Mouse (Mus musculus): ENCODE results near the gene Supt4a. TPM values are rescaled to one million over a fixed set of nuclear protein-coding genes. Genes with fewer than 3 reads are reported as not detected.

Supt4a gene
- polyA plus RNA-seq, 1 experiment from 2014 or later: 177 TPM

GRCm38 (mm10) chr11:87708979-87709378 is 28.4 kb upstream of the Supt4a start:
- no peaks in the 10 kb centered on the region for H3K9me3 ChIP-seq (replicated peaks)
- no peaks in the 10 kb centered on the region for H3K36me3 ChIP-seq (ENCODE audit: poor library complexity, severe bottlenecking)
- no peak for ATAC-seq
- no peak overlapping the region for H3K27ac ChIP-seq
- no peak overlapping the region for H3K9ac ChIP-seq
- H3K4me1 ChIP-seq: peaks cover 12% of the 10 kb centered on the region
- 83% methylated on average over 5 of the region's 5 CpGs for WGBS
- H3K4me3 ChIP-seq: no peak overlapping the region
- peaks cover 16% of the 10 kb centered on the region for H3K27me3 ChIP-seq
- H3K4me2 ChIP-seq: no peak overlapping the region

GRCm38 (mm10) chr11:87709513-87710261 is 27.7 kb upstream of the Supt4a start:
- peaks cover 16% of the 10 kb centered on the region for H3K27me3 ChIP-seq
- peaks cover 12% of the 10 kb centered on the region for H3K4me1 ChIP-seq
- peak overlapping the region; percentile 54 for H3K4me2 ChIP-seq
- H3K4me3 ChIP-seq: peak overlapping the region; percentile 25
- ATAC-seq: no peak
- H3K36me3 ChIP-seq (ENCODE audit: poor library complexity, severe bottlenecking): no peaks in the 10 kb centered on the region
- 11% methylated on average over 21 of the region's 21 CpGs for WGBS
- H3K27ac ChIP-seq: no peak overlapping the region
- no peak overlapping the region for H3K9ac ChIP-seq
- H3K9me3 ChIP-seq (replicated peaks): no peaks in the 10 kb centered on the region

- Histone ChIP-seq H3K36me3 (ENCODE audit: poor library complexity, severe bottlenecking) (no peaks in the 10 kb centered on the region), H3K9ac (no peak overlapping the region), H3K9me3 (replicated peaks) (no peaks in the 10 kb centered on the region), H3K27me3 (peaks cover 16% of the 10 kb centered on the region), H3K4me1 (peaks cover 12% of the 10 kb centered on the region), H3K27ac (no peak overlapping the region), H3K4me2 (peak overlapping the region; percentile 54), H3K4me3 (peak overlapping the region; percentile 25)
- no peak for ATAC-seq
- 54% methylated on average over 7 of the region's 7 CpGs for WGBS
These were observed 27.1 kb upstream of the Supt4a start for GRCm38 (mm10) chr11:87710262-87710615.

GRCm38 (mm10) chr11:87712188-87712587 is 25.2 kb upstream of the Supt4a start:
- no peaks in the 10 kb centered on the region for H3K36me3 ChIP-seq (ENCODE audit: poor library complexity, severe bottlenecking)
- peaks cover 12% of the 10 kb centered on the region for H3K4me1 ChIP-seq
- no peak overlapping the region for H3K27ac ChIP-seq
- no peak for ATAC-seq
- no peaks in the 10 kb centered on the region for H3K9me3 ChIP-seq (replicated peaks)
- no peak overlapping the region for H3K4me3 ChIP-seq
- 84% methylated on average over 4 of the region's 4 CpGs for WGBS
- H3K4me2 ChIP-seq: no peak overlapping the region
- peaks cover 16% of the 10 kb centered on the region for H3K27me3 ChIP-seq
- no peak overlapping the region for H3K9ac ChIP-seq

- no peaks in the 10 kb centered on the region for H3K9me3 ChIP-seq (replicated peaks)
- H3K36me3 ChIP-seq (ENCODE audit: poor library complexity, severe bottlenecking): no peaks in the 10 kb centered on the region
- no peak overlapping the region for H3K9ac ChIP-seq
- H3K4me2 ChIP-seq: no peak overlapping the region
- H3K4me1 ChIP-seq: no peaks in the 10 kb centered on the region
- H3K4me3 ChIP-seq: no peak overlapping the region
- no peak overlapping the region for H3K27ac ChIP-seq
- ATAC-seq: no peak
- H3K27me3 ChIP-seq: no peaks in the 10 kb centered on the region
- WGBS: 79% methylated on average over 4 of the region's 4 CpGs
These were observed 21.4 kb upstream of the Supt4a start for GRCm38 (mm10) chr11:87715999-87716398.

- H3K9ac ChIP-seq: peak overlapping the region; percentile 21; the same call in 1 of the 2 replicates
- no peaks in the 10 kb centered on the region for H3K27me3 ChIP-seq
- no peak overlapping the region for H3K4me3 ChIP-seq
- no peaks in the 10 kb centered on the region for H3K4me1 ChIP-seq
- no peaks in the 10 kb centered on the region for H3K36me3 ChIP-seq (ENCODE audit: poor library complexity, severe bottlenecking)
- no peak overlapping the region for H3K4me2 ChIP-seq
- WGBS: 63% methylated on average over 7 of the region's 7 CpGs
- H3K27ac ChIP-seq: no peak overlapping the region
- ATAC-seq: no peak
- no peaks in the 10 kb centered on the region for H3K9me3 ChIP-seq (replicated peaks)
These were observed 17.8 kb upstream of the Supt4a start for GRCm38 (mm10) chr11:87719526-87719925.

GRCm38 (mm10) chr11:87720324-87720723 is 17.0 kb upstream of the Supt4a start:
- Histone ChIP-seq H3K36me3 (ENCODE audit: poor library complexity, severe bottlenecking) (no peaks in the 10 kb centered on the region), H3K27me3 (no peaks in the 10 kb centered on the region), H3K4me3 (no peak overlapping the region), H3K9ac (no peak overlapping the region), H3K27ac (no peak overlapping the region), H3K4me2 (no peak overlapping the region), H3K9me3 (replicated peaks) (no peaks in the 10 kb centered on the region), H3K4me1 (no peaks in the 10 kb centered on the region)
- 44% methylated on average over 9 of the region's 9 CpGs for WGBS
- ATAC-seq: no peak

GRCm38 (mm10) chr11:87720839-87721238 is 16.5 kb upstream of the Supt4a start:
- Histone ChIP-seq H3K9me3 (replicated peaks) (no peaks in the 10 kb centered on the region), H3K9ac (no peak overlapping the region), H3K27ac (no peak overlapping the region), H3K4me2 (no peak overlapping the region), H3K4me3 (no peak overlapping the region), H3K27me3 (no peaks in the 10 kb centered on the region), H3K36me3 (ENCODE audit: poor library complexity, severe bottlenecking) (no peaks in the 10 kb centered on the region), H3K4me1 (peaks cover 4% of the 10 kb centered on the region)
- WGBS: 84% methylated on average over 9 of the region's 9 CpGs
- ATAC-seq: no peak

GRCm38 (mm10) chr11:87722168-87722567 is 15.2 kb upstream of the Supt4a start:
- no peak overlapping the region for H3K9ac ChIP-seq
- H3K4me2 ChIP-seq: no peak overlapping the region
- no peaks in the 10 kb centered on the region for H3K27me3 ChIP-seq
- no peak for ATAC-seq
- H3K9me3 ChIP-seq (replicated peaks): no peaks in the 10 kb centered on the region
- 87% methylated on average over 3 of the region's 3 CpGs for WGBS
- H3K4me1 ChIP-seq: peaks cover 12% of the 10 kb centered on the region
- H3K4me3 ChIP-seq: no peak overlapping the region
- no peaks in the 10 kb centered on the region for H3K36me3 ChIP-seq (ENCODE audit: poor library complexity, severe bottlenecking)
- H3K27ac ChIP-seq: no peak overlapping the region

- Histone ChIP-seq H3K4me1 (peaks cover 12% of the 10 kb centered on the region), H3K36me3 (ENCODE audit: poor library complexity, severe bottlenecking) (no peaks in the 10 kb centered on the region), H3K4me3 (no peak overlapping the region), H3K27ac (no peak overlapping the region), H3K27me3 (no peaks in the 10 kb centered on the region), H3K4me2 (no peak overlapping the region), H3K9ac (no peak overlapping the region), H3K9me3 (replicated peaks) (no peaks in the 10 kb centered on the region)
- ATAC-seq: no peak
- WGBS: 83% methylated on average over 4 of the region's 4 CpGs
These were observed 14.5 kb upstream of the Supt4a start for GRCm38 (mm10) chr11:87722891-87723290.

GRCm38 (mm10) chr11:87725515-87725914 is 11.8 kb upstream of the Supt4a start:
- H3K9me3 ChIP-seq (replicated peaks): no peaks in the 10 kb centered on the region
- peak overlapping the region; percentile 45; the same call in 1 of the 2 replicates for H3K27ac ChIP-seq
- H3K4me2 ChIP-seq: peak overlapping the region; percentile 13; the same call in 1 of the 2 replicates
- peaks cover 12% of the 10 kb centered on the region for H3K4me1 ChIP-seq
- no peak overlapping the region; the same call in 1 of the 2 replicates for H3K9ac ChIP-seq
- H3K36me3 ChIP-seq (ENCODE audit: poor library complexity, severe bottlenecking): no peaks in the 10 kb centered on the region
- no peak for ATAC-seq
- H3K4me3 ChIP-seq: no peak overlapping the region
- H3K27me3 ChIP-seq: no peaks in the 10 kb centered on the region

GRCm38 (mm10) chr11:87725964-87726562 is 11.3 kb upstream of the Supt4a start:
- no peak overlapping the region for H3K4me3 ChIP-seq
- 27% methylated on average over 6 of the region's 6 CpGs for WGBS
- no peak for ATAC-seq
- peak overlapping the region; percentile 40 for H3K9ac ChIP-seq
- no peaks in the 10 kb centered on the region for H3K9me3 ChIP-seq (replicated peaks)
- no peaks in the 10 kb centered on the region for H3K36me3 ChIP-seq (ENCODE audit: poor library complexity, severe bottlenecking)
- peaks cover 12% of the 10 kb centered on the region for H3K4me1 ChIP-seq
- peak overlapping the region; percentile 13; the same call in 1 of the 2 replicates for H3K4me2 ChIP-seq
- H3K27me3 ChIP-seq: no peaks in the 10 kb centered on the region
- H3K27ac ChIP-seq: peak overlapping the region; percentile 45; the same call in 1 of the 2 replicates

Measured in forebrain, embryonic 13.5 days (tissue).